Mouse (Mus musculus): ENCODE results near the gene Gfra1. TPM values are rescaled to one million over a fixed set of nuclear protein-coding genes. Genes with fewer than 3 reads are reported as not detected.

The Gfra1 gene
- polyA plus RNA-seq, 1 experiment from 2014 or later: 13.4 TPM

- Histone ChIP-seq H3K4me1 (peaks cover 7% of the 10 kb centered on the region; the same call in 1 of the 2 replicates), H3K9me3 (no peaks in the 10 kb centered on the region), H3K36me3 (replicated peaks) (no peaks in the 10 kb centered on the region), H3K4me3 (no peak overlapping the region), H3K27me3 (replicated peaks; ENCODE audit: low read depth, poor library complexity, severe bottlenecking) (no peaks in the 10 kb centered on the region), H3K27ac (replicated peaks) (no peak overlapping the region)
- 91% methylated on average over 7 of the region's 7 CpGs for WGBS
- no peak for DNase-seq (ENCODE audit: low spot score)
Observed at GRCm38 (mm10) chr19:58255394-58255793, 200.3 kb downstream of the Gfra1 start.

- no peaks in the 10 kb centered on the region for H3K9me3 ChIP-seq
- DNase-seq (ENCODE audit: low spot score): no peak
- H3K27me3 ChIP-seq (replicated peaks; ENCODE audit: low read depth, poor library complexity, severe bottlenecking): no peaks in the 10 kb centered on the region
- no peak overlapping the region for H3K27ac ChIP-seq (replicated peaks)
- H3K36me3 ChIP-seq (replicated peaks): no peaks in the 10 kb centered on the region
- H3K4me3 ChIP-seq: no peak overlapping the region
- 66% methylated on average over 3 of the region's 3 CpGs for WGBS
- H3K4me1 ChIP-seq: peaks cover 3% of the 10 kb centered on the region; the same call in 1 of the 2 replicates
Observed at GRCm38 (mm10) chr19:58254172-58254571, 201.5 kb downstream of the Gfra1 start.

- Histone ChIP-seq H3K27me3 (replicated peaks; ENCODE audit: low read depth, poor library complexity, severe bottlenecking) (no peaks in the 10 kb centered on the region), H3K36me3 (replicated peaks) (no peaks in the 10 kb centered on the region), H3K4me3 (no peak overlapping the region), H3K9me3 (no peaks in the 10 kb centered on the region), H3K4me1 (no peaks in the 10 kb centered on the region), H3K27ac (replicated peaks) (no peak overlapping the region)
- WGBS: 83% methylated on average over 4 of the region's 4 CpGs
- DNase-seq (ENCODE audit: low spot score): no peak
Observed at GRCm38 (mm10) chr19:58251698-58252097, 204.0 kb downstream of the Gfra1 start.

GRCm38 (mm10) chr19:58251095-58251494 is 204.6 kb downstream of the Gfra1 start:
- DNase-seq (ENCODE audit: low spot score): no peak
- Histone ChIP-seq H3K4me3 (no peak overlapping the region), H3K9me3 (no peaks in the 10 kb centered on the region), H3K36me3 (replicated peaks) (no peaks in the 10 kb centered on the region), H3K27ac (replicated peaks) (no peak overlapping the region), H3K4me1 (no peaks in the 10 kb centered on the region), H3K27me3 (replicated peaks; ENCODE audit: low read depth, poor library complexity, severe bottlenecking) (no peaks in the 10 kb centered on the region; the same call in 1 of the 2 replicates)
- 64% methylated on average over 6 of the region's 6 CpGs for WGBS

- DNase-seq (ENCODE audit: low spot score): no peak
- 88% methylated on average over 8 of the region's 8 CpGs for WGBS
- Histone ChIP-seq H3K36me3 (replicated peaks) (no peaks in the 10 kb centered on the region), H3K27me3 (replicated peaks; ENCODE audit: low read depth, poor library complexity, severe bottlenecking) (peaks cover 8% of the 10 kb centered on the region), H3K9me3 (no peaks in the 10 kb centered on the region), H3K27ac (replicated peaks) (no peak overlapping the region), H3K4me3 (no peak overlapping the region), H3K4me1 (0 out of 2 replicates have a peak, but pooled peaks cover 3% of the 10 kb centered on the region)
Observed at GRCm38 (mm10) chr19:58250237-58250636, 205.5 kb downstream of the Gfra1 start.

- Histone ChIP-seq H3K36me3 (replicated peaks) (no peaks in the 10 kb centered on the region), H3K27me3 (replicated peaks; ENCODE audit: low read depth, poor library complexity, severe bottlenecking) (peaks cover 8% of the 10 kb centered on the region), H3K9me3 (no peaks in the 10 kb centered on the region), H3K4me3 (no peak overlapping the region), H3K27ac (replicated peaks) (peak overlapping the region; percentile 31; the same call in 1 of the 2 replicates), H3K4me1 (peaks cover 18% of the 10 kb centered on the region)
- WGBS: 65% methylated on average over 4 of the region's 4 CpGs
- no peak for DNase-seq (ENCODE audit: low spot score)
Observed at GRCm38 (mm10) chr19:58244148-58244547, 211.6 kb downstream of the Gfra1 start.

GRCm38 (mm10) chr19:58243604-58244003 is 212.1 kb downstream of the Gfra1 start:
- H3K36me3 ChIP-seq (replicated peaks): no peaks in the 10 kb centered on the region
- H3K4me1 ChIP-seq: peaks cover 18% of the 10 kb centered on the region
- H3K27me3 ChIP-seq (replicated peaks; ENCODE audit: low read depth, poor library complexity, severe bottlenecking): peaks cover 8% of the 10 kb centered on the region
- H3K4me3 ChIP-seq: no peak overlapping the region
- no peaks in the 10 kb centered on the region for H3K9me3 ChIP-seq
- WGBS: 84% methylated on average over 1 of the region's 1 CpGs
- no peak for DNase-seq (ENCODE audit: low spot score)
- no peak overlapping the region for H3K27ac ChIP-seq (replicated peaks)

GRCm38 (mm10) chr19:58238325-58238724 is 217.4 kb downstream of the Gfra1 start:
- 79% methylated on average over 8 of the region's 8 CpGs for WGBS
- Histone ChIP-seq H3K27ac (replicated peaks) (no peak overlapping the region), H3K4me1 (peaks cover 10% of the 10 kb centered on the region; the same call in 1 of the 2 replicates), H3K36me3 (replicated peaks) (no peaks in the 10 kb centered on the region), H3K9me3 (no peaks in the 10 kb centered on the region), H3K27me3 (replicated peaks; ENCODE audit: low read depth, poor library complexity, severe bottlenecking) (no peaks in the 10 kb centered on the region), H3K4me3 (no peak overlapping the region)
- DNase-seq (ENCODE audit: low spot score): no peak

- Histone ChIP-seq H3K9me3 (no peaks in the 10 kb centered on the region), H3K4me1 (peaks cover 19% of the 10 kb centered on the region), H3K36me3 (replicated peaks) (no peaks in the 10 kb centered on the region), H3K27ac (replicated peaks) (no peak overlapping the region), H3K4me3 (no peak overlapping the region), H3K27me3 (replicated peaks; ENCODE audit: low read depth, poor library complexity, severe bottlenecking) (0 out of 2 replicates have a peak, but pooled peaks cover 3% of the 10 kb centered on the region)
- 81% methylated on average over 9 of the region's 9 CpGs for WGBS
- DNase-seq (ENCODE audit: low spot score): no peak
Observed at GRCm38 (mm10) chr19:58227725-58228124, 228.0 kb downstream of the Gfra1 start.

GRCm38 (mm10) chr19:58226882-58227281 is 228.8 kb downstream of the Gfra1 start:
- Histone ChIP-seq H3K9me3 (no peaks in the 10 kb centered on the region), H3K4me3 (no peak overlapping the region), H3K27me3 (replicated peaks; ENCODE audit: low read depth, poor library complexity, severe bottlenecking) (peaks cover 10% of the 10 kb centered on the region; the same call in 1 of the 2 replicates), H3K36me3 (replicated peaks) (no peaks in the 10 kb centered on the region), H3K4me1 (peaks cover 19% of the 10 kb centered on the region), H3K27ac (replicated peaks) (no peak overlapping the region)
- no peak for DNase-seq (ENCODE audit: low spot score)
- 53% methylated on average over 3 of the region's 3 CpGs for WGBS

GRCm38 (mm10) chr19:58220061-58220831 is 235.5 kb downstream of the Gfra1 start:
- no peak for DNase-seq (ENCODE audit: low spot score)
- Histone ChIP-seq H3K36me3 (replicated peaks) (no peaks in the 10 kb centered on the region), H3K27ac (replicated peaks) (no peak overlapping the region), H3K27me3 (replicated peaks; ENCODE audit: low read depth, poor library complexity, severe bottlenecking) (peaks cover 13% of the 10 kb centered on the region; the same call in 1 of the 2 replicates), H3K4me1 (peaks cover 13% of the 10 kb centered on the region), H3K9me3 (no peaks in the 10 kb centered on the region), H3K4me3 (no peak overlapping the region)
- WGBS: 75% methylated on average over 25 of the region's 25 CpGs

- Histone ChIP-seq H3K36me3 (replicated peaks) (no peaks in the 10 kb centered on the region), H3K4me3 (no peak overlapping the region), H3K27me3 (replicated peaks; ENCODE audit: low read depth, poor library complexity, severe bottlenecking) (peaks cover 14% of the 10 kb centered on the region; the same call in 1 of the 2 replicates), H3K9me3 (no peaks in the 10 kb centered on the region), H3K4me1 (peaks cover 28% of the 10 kb centered on the region), H3K27ac (replicated peaks) (no peak overlapping the region)
- WGBS: 92% methylated on average over 4 of the region's 4 CpGs
- no peak for DNase-seq (ENCODE audit: low spot score)
Observed at GRCm38 (mm10) chr19:58217591-58217990, 238.1 kb downstream of the Gfra1 start.

GRCm38 (mm10) chr19:58206496-58207044 is 249.1 kb downstream of the Gfra1 start:
- no peak for DNase-seq (ENCODE audit: low spot score)

More at GRCm38 (mm10) chr19:58206496-58207044, 249.1 kb downstream of the Gfra1 start:
- H3K4me1 ChIP-seq: peaks cover 38% of the 10 kb centered on the region
- peaks cover 9% of the 10 kb centered on the region for H3K27me3 ChIP-seq (replicated peaks; ENCODE audit: low read depth, poor library complexity, severe bottlenecking)
- H3K27ac ChIP-seq (replicated peaks): no peak overlapping the region
- WGBS: 78% methylated on average over 10 of the region's 10 CpGs
- no peaks in the 10 kb centered on the region for H3K9me3 ChIP-seq
- no peak overlapping the region for H3K4me3 ChIP-seq
- no peaks in the 10 kb centered on the region for H3K36me3 ChIP-seq (replicated peaks)
